Mouse (Mus musculus) ES-Bruce4 (cell line): ENCODE measurements at regions not wholly inside any gene's neighbourhood (a gene's known extent, or its start where the extent isn't known, plus 50 kb on each side); places are given as distances from the start of the nearest gene placed in this dataset.
A peak's percentile ranks its signal among the peaks of the same experiment; 100 is the strongest.

ENCODE experiments used
- H3K27ac ChIP-seq: 2 replicates; pipeline ENCODE4 v1.5.1; 2012; ENCODE audit warnings: low read length, inconsistent platforms; ENCODE audit not compliant: insufficient read depth
- H3K27me3 ChIP-seq: 2 replicates; pipeline ENCODE4 v1.6.1; 2012; ENCODE audit warnings: mild to moderate bottlenecking, low read length, inconsistent platforms; ENCODE audit not compliant: control insufficient read depth, poor library complexity, insufficient read depth, severe bottlenecking
- H3K36me3 ChIP-seq: 2 replicates; pipeline ENCODE4 v1.6.1; 2012; ENCODE audit warnings: inconsistent platforms, mild to moderate bottlenecking, low read length, moderate library complexity; ENCODE audit not compliant: control insufficient read depth, poor library complexity, insufficient read depth, severe bottlenecking
- H3K4me1 ChIP-seq: one replicate; pipeline ENCODE4 v1.8.1; 2011; ENCODE audit warnings: low read length; ENCODE audit not compliant: control insufficient read depth, insufficient read depth
- H3K4me3 ChIP-seq: 2 replicates; pipeline ENCODE4 v1.5.1; 2011; ENCODE audit warnings: low read depth, mild to moderate bottlenecking, low read length
- H3K9ac ChIP-seq: 2 replicates; pipeline ENCODE4 v1.6.1; 2012; ENCODE audit warnings: low read depth, mild to moderate bottlenecking, inconsistent platforms; ENCODE audit not compliant: poor library complexity, severe bottlenecking
- H3K9me3 ChIP-seq: replicated peaks from 2 replicates; pipeline ENCODE4 v1.6.1; 2012; ENCODE audit warnings: mild to moderate bottlenecking, low read length, inconsistent platforms; ENCODE audit not compliant: control insufficient read depth, poor library complexity, insufficient read depth, severe bottlenecking
- CTCF ChIP-seq: IDR thresholded peaks from one replicate; pipeline ENCODE4 v1.8.1; 2011; ENCODE audit warnings: low read depth, low read length
- EP300 ChIP-seq: IDR thresholded peaks from 2 replicates; pipeline ENCODE4 v1.6.1; 2011; ENCODE audit warnings: low read depth, low read length; ENCODE audit not compliant: insufficient read depth
- POLR2A ChIP-seq: IDR thresholded peaks from one replicate; pipeline ENCODE4 v1.8.1; 2011; ENCODE audit warnings: low read length; ENCODE audit not compliant: insufficient read depth

- H3K36me3 ChIP-seq, result no peaks in the 10 kb centered on the region
- H3K4me3 ChIP-seq, result no peak overlapping the region
- TF ChIP-seq POLR2A (no peak), CTCF (no peak), EP300 (no peak)
- H3K9ac ChIP-seq, result no peak overlapping the region
- H3K27me3 ChIP-seq, result no peaks in the 10 kb centered on the region
- no peaks in the 10 kb centered on the region; the same call in 1 of the 2 replicates for H3K9me3 ChIP-seq
- H3K4me1 ChIP-seq, result no peaks in the 10 kb centered on the region
- no peak overlapping the region for H3K27ac ChIP-seq
These were observed 60.2 kb upstream of the Itga6 start for GRCm38 (mm10) chr2:71685239-71685638.

- Histone ChIP-seq H3K27ac (no peak overlapping the region), H3K4me1 (no peaks in the 10 kb centered on the region), H3K9ac (no peak overlapping the region), H3K4me3 (no peak overlapping the region), H3K27me3 (no peaks in the 10 kb centered on the region), H3K9me3 (no peaks in the 10 kb centered on the region), H3K36me3 (no peaks in the 10 kb centered on the region)
- TF ChIP-seq POLR2A (no peak), CTCF (no peak), EP300 (no peak)
These were observed 56.4 kb upstream of the Itga6 start for GRCm38 (mm10) chr2:71689041-71689440.

- no peaks in the 10 kb centered on the region for H3K4me1 ChIP-seq
- peak overlapping the region; percentile 51 for H3K4me3 ChIP-seq
- no peak for TF ChIP-seq CTCF
- no peak for TF ChIP-seq EP300
- no peak for TF ChIP-seq POLR2A
- no peak overlapping the region for H3K27ac ChIP-seq
- no peaks in the 10 kb centered on the region for H3K27me3 ChIP-seq
- H3K9me3 ChIP-seq, result no peaks in the 10 kb centered on the region
- H3K36me3 ChIP-seq, result no peaks in the 10 kb centered on the region
- H3K9ac ChIP-seq, result peak overlapping the region; percentile 49
These were observed 54.9 kb upstream of the Itga6 start for GRCm38 (mm10) chr2:71690277-71691161.

DNA sequence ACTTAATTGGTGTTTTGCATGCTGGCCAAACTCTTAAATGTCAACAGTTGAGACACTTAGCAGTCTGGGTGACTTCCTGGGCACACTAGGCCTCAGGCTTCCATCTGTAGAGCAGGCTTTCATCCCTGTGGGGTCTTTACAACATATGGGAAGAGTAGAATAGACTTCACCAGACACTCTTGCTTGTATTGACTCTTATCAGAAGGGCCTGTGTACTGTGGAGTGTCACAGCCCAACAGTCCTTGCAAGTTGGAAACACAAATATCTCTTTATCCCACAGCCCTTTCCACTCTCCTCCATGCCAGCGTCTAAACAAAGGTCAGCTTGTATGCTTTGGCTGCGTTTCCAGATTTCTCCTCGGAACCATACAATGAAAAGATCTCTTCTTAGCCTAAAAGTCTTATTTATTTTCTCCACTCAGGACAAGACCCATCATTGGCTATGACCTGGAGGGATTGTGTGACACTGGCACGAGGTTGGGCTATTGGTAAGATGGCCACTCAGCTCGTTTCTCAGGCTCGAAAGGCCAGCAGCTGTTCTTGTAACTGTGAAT, 50.6 kb upstream of the Itga6 start:
- no peak overlapping the region for H3K27ac ChIP-seq
- no peaks in the 10 kb centered on the region for H3K36me3 ChIP-seq
- no peaks in the 10 kb centered on the region for H3K4me1 ChIP-seq
- no peaks in the 10 kb centered on the region for H3K27me3 ChIP-seq
- no peak overlapping the region for H3K4me3 ChIP-seq
- H3K9me3 ChIP-seq, result no peaks in the 10 kb centered on the region
- no peak overlapping the region for H3K9ac ChIP-seq
- TF ChIP-seq POLR2A (no peak), CTCF (no peak), EP300 (no peak)
